Mouse (Mus musculus) midbrain, embryonic 15.5 days (tissue): ENCODE results near the gene Prima1. TPM values are rescaled to one million over a fixed set of nuclear protein-coding genes. Genes with fewer than 3 reads are reported as not detected.

Experiments used
- ATAC-seq: fragments of 200-750 bp; cut with Nextera tagmentation; replicated peaks from 2 replicates; pipeline ENCODE4 v1.8.0; 2017; ENCODE audit warnings: moderate TSS enrichment
- H3K27ac ChIP-seq: fragments of 300-500 bp; sonication (generic); 2 replicates; pipeline ENCODE4 v1.5.1; 2015; ENCODE audit warnings: mild to moderate bottlenecking, inconsistent platforms
- H3K27me3 ChIP-seq: fragments of 300-500 bp; sonication (generic); replicated peaks from 2 replicates; pipeline ENCODE4 v1.6.1; 2015; ENCODE audit warnings: inconsistent platforms
- H3K36me3 ChIP-seq: fragments of 300-500 bp; sonication (generic); replicated peaks from 2 replicates; pipeline ENCODE4 v1.6.1; 2015; ENCODE audit warnings: inconsistent platforms
- H3K4me1 ChIP-seq: fragments of 300-500 bp; sonication (generic); 2 replicates; pipeline ENCODE4 v1.6.1; 2015; ENCODE audit warnings: inconsistent platforms
- H3K4me2 ChIP-seq: fragments of 300-500 bp; sonication (generic); 2 replicates; pipeline ENCODE4 v1.6.1; 2015; ENCODE audit warnings: inconsistent platforms, mild to moderate bottlenecking, moderate library complexity
- H3K4me3 ChIP-seq: fragments of 300-500 bp; sonication (generic); 2 replicates; pipeline ENCODE4 v1.5.1; 2015; ENCODE audit warnings: mild to moderate bottlenecking, inconsistent platforms
- H3K9ac ChIP-seq: fragments of 300-500 bp; sonication (generic); 2 replicates; pipeline ENCODE4 v1.6.1; 2015; ENCODE audit warnings: mild to moderate bottlenecking, inconsistent platforms
- H3K9me3 ChIP-seq: fragments of 300-500 bp; sonication (generic); 2 replicates; pipeline ENCODE4 v1.6.1; 2016; ENCODE audit warnings: inconsistent platforms
- WGBS: fragments of 180-500 bp; shearing (Covaris S2); methylation state at CpG from one replicate; pipeline ENCODE4 v1.1.7; 2015; ENCODE audit warnings: mixed read lengths; 5-methylcytosine and 5-hydroxymethylcytosine counted together
- polyA plus RNA-seq: library from polyadenylated mRNA; unstranded; fragments of >200 nt; fragmentation: Nextera tagmentation; extraction: Ambion mirVana; gene quantifications from 2 replicates; pipeline ENCODE4 v1.2.1, GENCODE M21; 2015

Prima1 gene
- polyA plus RNA-seq, 1 experiment from 2014 or later: 1.2 TPM

DNA sequence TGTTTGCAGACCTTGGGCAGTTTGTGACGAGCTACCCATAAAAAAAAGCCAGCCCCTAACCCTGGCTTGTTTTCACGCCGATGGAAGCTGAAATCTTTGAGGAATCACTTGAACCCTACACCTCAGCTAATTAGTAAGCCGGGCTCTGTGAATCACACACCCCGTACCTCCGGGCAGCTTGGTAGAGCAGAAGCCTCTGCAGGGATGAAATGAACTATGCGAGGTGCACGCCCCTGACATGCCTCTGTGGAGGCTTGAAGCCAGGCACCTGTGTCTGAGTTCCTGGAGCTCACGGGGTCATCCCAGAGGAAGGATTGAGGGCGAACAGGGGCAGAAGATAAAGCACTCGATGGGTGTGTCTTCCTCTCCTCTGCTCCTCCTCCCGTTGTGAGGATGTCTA is 73.1 kb downstream of the Prima1 start:
- H3K9me3 ChIP-seq: no peaks in the 10 kb centered on the region
- H3K4me2 ChIP-seq: no peak overlapping the region
- H3K27ac ChIP-seq: no peak overlapping the region
- peaks cover 19% of the 10 kb centered on the region for H3K4me1 ChIP-seq
- H3K9ac ChIP-seq: no peak overlapping the region
- 87% methylated on average over 12 of the region's 12 CpGs for WGBS
- H3K4me3 ChIP-seq: no peak overlapping the region
- no peak for ATAC-seq
- no peaks in the 10 kb centered on the region for H3K27me3 ChIP-seq
- H3K36me3 ChIP-seq: peaks cover 16% of the 10 kb centered on the region

GRCm38 (mm10) chr12:103164101-103165030 is 77.6 kb downstream of the Prima1 start:
- ATAC-seq: peak; percentile 86

DNA sequence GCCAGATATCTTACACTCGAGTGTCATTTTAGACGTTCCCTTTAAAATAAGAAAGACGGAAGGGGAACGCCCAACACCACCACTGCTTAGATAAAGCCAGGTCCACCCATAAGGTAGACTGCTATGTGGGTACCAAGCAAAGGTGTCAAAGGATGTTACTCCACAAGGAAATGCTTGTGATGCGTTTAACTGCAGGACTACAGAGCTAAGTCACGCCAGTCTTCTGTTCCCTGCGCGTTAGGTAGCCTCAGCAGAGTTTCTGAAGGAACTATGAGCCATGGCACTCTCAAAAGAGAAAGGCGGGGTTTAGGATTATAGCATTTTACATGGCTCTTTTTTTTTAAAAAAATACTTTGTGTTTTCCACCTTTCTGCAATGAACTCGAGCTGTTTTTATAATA is 78.4 kb downstream of the Prima1 start:
- Histone ChIP-seq H3K9me3 (no peaks in the 10 kb centered on the region), H3K4me1 (peaks cover 19% of the 10 kb centered on the region), H3K36me3 (peaks cover 8% of the 10 kb centered on the region; the same call in 1 of the 2 replicates), H3K4me3 (no peak overlapping the region), H3K4me2 (no peak overlapping the region), H3K9ac (no peak overlapping the region), H3K27me3 (no peaks in the 10 kb centered on the region), H3K27ac (peak overlapping the region; percentile 53)
- WGBS: 51% methylated on average over 10 of the region's 10 CpGs
- ATAC-seq: no peak

More at GRCm38 (mm10) chr12:103164101-103165030, 77.6 kb downstream of the Prima1 start:
- no peak overlapping the region for H3K9ac ChIP-seq
- H3K4me3 ChIP-seq: no peak overlapping the region
- H3K9me3 ChIP-seq: no peaks in the 10 kb centered on the region
- peak overlapping the region; percentile 53 for H3K27ac ChIP-seq
- H3K27me3 ChIP-seq: no peaks in the 10 kb centered on the region
- peaks cover 19% of the 10 kb centered on the region for H3K4me1 ChIP-seq
- no peak overlapping the region for H3K4me2 ChIP-seq
- peaks cover 8% of the 10 kb centered on the region; the same call in 1 of the 2 replicates for H3K36me3 ChIP-seq
- 15% methylated on average over 14 of the region's 14 CpGs for WGBS

GRCm38 (mm10) chr12:103160721-103161120 is 81.2 kb downstream of the Prima1 start:
- Histone ChIP-seq H3K9me3 (no peaks in the 10 kb centered on the region), H3K36me3 (peaks cover 8% of the 10 kb centered on the region; the same call in 1 of the 2 replicates), H3K27me3 (no peaks in the 10 kb centered on the region), H3K4me2 (no peak overlapping the region), H3K4me1 (peaks cover 32% of the 10 kb centered on the region), H3K4me3 (no peak overlapping the region), H3K27ac (no peak overlapping the region), H3K9ac (no peak overlapping the region)
- WGBS: 87% methylated on average over 4 of the region's 4 CpGs
- ATAC-seq: no peak

DNA sequence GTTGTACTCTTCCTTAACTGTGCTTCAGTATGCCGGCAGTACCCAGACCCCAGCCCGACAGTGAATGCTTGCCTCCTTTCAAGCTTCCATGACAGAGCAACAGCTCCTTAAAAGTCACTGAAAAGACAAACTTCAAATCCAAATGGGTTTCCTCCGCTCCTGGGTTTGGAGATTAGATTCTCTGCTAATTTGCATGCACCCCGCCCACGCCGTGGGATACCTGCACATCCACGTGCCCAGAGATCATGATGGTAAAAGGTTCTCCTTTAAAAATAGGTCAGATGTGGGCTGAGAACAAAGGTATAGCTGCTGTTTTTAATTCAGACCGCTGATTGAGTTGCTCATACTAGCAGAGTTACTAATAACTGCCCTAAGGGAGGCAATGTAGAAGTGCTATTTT is 82.9 kb downstream of the Prima1 start:
- no peak overlapping the region for H3K4me2 ChIP-seq
- H3K9ac ChIP-seq: no peak overlapping the region
- ATAC-seq: no peak
- no peaks in the 10 kb centered on the region for H3K9me3 ChIP-seq
- H3K36me3 ChIP-seq: peaks cover 8% of the 10 kb centered on the region; the same call in 1 of the 2 replicates
- WGBS: 77% methylated on average over 8 of the region's 8 CpGs
- no peak overlapping the region for H3K4me3 ChIP-seq
- H3K27me3 ChIP-seq: no peaks in the 10 kb centered on the region
- H3K27ac ChIP-seq: no peak overlapping the region
- peaks cover 16% of the 10 kb centered on the region for H3K4me1 ChIP-seq

- Histone ChIP-seq H3K27me3 (no peaks in the 10 kb centered on the region), H3K4me1 (peaks cover 12% of the 10 kb centered on the region), H3K4me2 (no peak overlapping the region), H3K9me3 (no peaks in the 10 kb centered on the region), H3K4me3 (no peak overlapping the region), H3K27ac (no peak overlapping the region), H3K9ac (no peak overlapping the region), H3K36me3 (peaks cover 8% of the 10 kb centered on the region; the same call in 1 of the 2 replicates)
- 42% methylated on average over 18 of the region's 18 CpGs for WGBS
- ATAC-seq: peak; percentile 44
Observed at GRCm38 (mm10) chr12:103157129-103157910, 84.6 kb downstream of the Prima1 start.

DNA sequence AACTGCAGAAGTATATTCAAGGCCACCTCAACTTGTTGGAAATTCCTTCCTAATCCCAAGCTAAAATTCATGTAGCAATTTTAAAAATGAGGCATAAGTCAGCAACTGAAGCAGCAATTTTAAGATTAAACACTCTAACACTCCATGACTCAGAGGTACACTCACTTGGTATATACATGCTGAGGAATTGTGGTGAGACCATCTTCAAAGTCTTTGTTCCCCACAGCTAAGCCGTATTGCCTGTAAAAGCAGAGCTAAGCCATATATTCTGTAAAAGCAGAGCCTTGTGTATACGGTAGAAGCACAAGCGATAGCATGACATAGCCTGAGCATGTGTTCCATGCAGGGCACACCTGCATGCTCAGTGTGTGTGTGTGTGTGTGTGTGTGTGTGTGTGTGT is 86.5 kb downstream of the Prima1 start:
- Histone ChIP-seq H3K9ac (no peak overlapping the region), H3K4me2 (no peak overlapping the region), H3K4me3 (no peak overlapping the region), H3K9me3 (no peaks in the 10 kb centered on the region), H3K36me3 (peaks cover 9% of the 10 kb centered on the region; the same call in 1 of the 2 replicates), H3K27me3 (no peaks in the 10 kb centered on the region), H3K4me1 (peaks cover 12% of the 10 kb centered on the region), H3K27ac (0 out of 2 replicates have a peak overlapping the region, but pooled peaks have one; percentile 29)
- ATAC-seq: 0 out of 2 replicates have a peak, but pooled peaks have one; percentile 23
- 44% methylated on average over 3 of the region's 3 CpGs for WGBS

GRCm38 (mm10) chr12:103154927-103155326 is 87.0 kb downstream of the Prima1 start:
- H3K27me3 ChIP-seq: no peaks in the 10 kb centered on the region
- H3K27ac ChIP-seq: no peak overlapping the region
- ATAC-seq: no peak
- no peaks in the 10 kb centered on the region for H3K9me3 ChIP-seq
- WGBS: 72% methylated on average over 2 of the region's 2 CpGs
- H3K36me3 ChIP-seq: peaks cover 11% of the 10 kb centered on the region; the same call in 1 of the 2 replicates
- H3K4me2 ChIP-seq: no peak overlapping the region
- H3K9ac ChIP-seq: no peak overlapping the region
- no peak overlapping the region for H3K4me3 ChIP-seq
- peaks cover 12% of the 10 kb centered on the region for H3K4me1 ChIP-seq

GRCm38 (mm10) chr12:103150247-103150646 is 91.7 kb downstream of the Prima1 start:
- no peaks in the 10 kb centered on the region; the same call in 1 of the 2 replicates for H3K4me1 ChIP-seq
- H3K9ac ChIP-seq: no peak overlapping the region
- H3K9me3 ChIP-seq: no peaks in the 10 kb centered on the region
- no peak overlapping the region for H3K4me3 ChIP-seq
- peaks cover 30% of the 10 kb centered on the region for H3K36me3 ChIP-seq
- no peak overlapping the region for H3K27ac ChIP-seq
- ATAC-seq: no peak
- no peaks in the 10 kb centered on the region for H3K27me3 ChIP-seq
- H3K4me2 ChIP-seq: no peak overlapping the region
- 88% methylated on average over 2 of the region's 2 CpGs for WGBS

Other genes with a start within 250 kb of the Prima1 start
- gene Fam181a, start 68.8 kb upstream of the Prima1 start, polyA plus RNA-seq: 7.7 and 11.2 TPM in 2 replicates
- gene Asb2, start 113.9 kb upstream of the Prima1 start, polyA plus RNA-seq: 0.81 and 1.1 TPM in 2 replicates
- gene Otub2, start 146.5 kb upstream of the Prima1 start, polyA plus RNA-seq: 23.9 and 28.4 TPM in 2 replicates
- 1.8 and 2.0 TPM in 2 replicates for gene 9330161L09Rik, start 165.7 kb upstream of the Prima1 start, polyA plus RNA-seq
- 138 and 139 TPM in 2 replicates for gene Ddx24, start 183.7 kb upstream of the Prima1 start, polyA plus RNA-seq
- gene Ifi27, start 192.1 kb upstream of the Prima1 start, polyA plus RNA-seq: 15.1 and 15.4 TPM in 2 replicates
- gene Ifi27l2a, start 201.5 kb upstream of the Prima1 start, polyA plus RNA-seq: 6.2 and 10.0 TPM in 2 replicates
- gene Ifi27l2b, start 215.1 kb upstream of the Prima1 start, polyA plus RNA-seq: not detected in 2 replicates